Mouse (Mus musculus) urinary bladder, adult 18-20 months (tissue): Measurements from ENCODE around the gene Nwd1.

ENCODE experiments used
- DNase-seq, 2 experiments: peaks; one replicate each; pipeline ENCODE4 v3.0.0; 2022; ENCODE audit warnings: low spot score in 2 of 2, mixed read lengths in 2 of 2

The Nwd1 gene

DNA sequence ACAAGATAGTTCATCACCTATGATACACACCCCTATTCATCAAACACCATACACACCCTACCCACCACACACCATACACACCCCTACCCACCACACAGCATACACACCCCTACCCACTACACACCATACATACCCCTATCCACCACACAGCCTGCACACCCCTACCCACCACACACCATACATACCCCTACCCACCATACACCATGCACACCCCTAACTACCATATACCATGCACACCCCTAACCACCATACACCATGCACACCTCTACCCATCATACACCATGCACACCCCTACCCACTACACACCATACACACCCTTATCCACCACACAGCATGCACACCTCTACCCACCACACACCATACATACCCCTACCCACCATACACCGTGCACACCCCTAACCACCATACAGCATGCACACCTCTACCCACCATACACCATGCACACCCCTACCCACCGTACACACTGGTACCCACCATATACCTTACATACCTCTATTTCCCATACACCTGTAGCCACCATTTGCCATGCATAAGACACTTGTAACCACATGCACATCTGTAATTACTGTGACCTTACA, 51.9 kb downstream of the Nwd1 start:
- DNase-seq, result no peak

DNA sequence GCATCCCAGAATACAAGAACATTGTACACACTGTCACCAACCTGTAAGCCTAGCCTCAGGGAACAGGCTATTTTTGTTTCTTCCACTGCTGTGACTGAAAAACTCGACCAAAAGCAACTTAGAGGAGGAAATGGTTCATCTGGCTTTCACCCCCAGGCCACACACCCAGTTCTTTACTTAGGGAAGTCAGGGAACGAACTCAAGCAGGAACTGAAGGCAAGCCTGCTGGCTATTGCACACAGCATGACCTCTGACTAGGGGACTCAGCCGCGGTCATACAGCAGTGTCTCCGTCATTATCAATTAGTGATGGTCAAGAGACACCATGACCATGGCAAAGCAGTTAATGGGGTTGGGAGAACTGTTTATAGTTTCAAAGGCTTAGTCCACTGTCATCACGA, 66.1 kb downstream of the Nwd1 start:
- no peak for DNase-seq

DNA sequence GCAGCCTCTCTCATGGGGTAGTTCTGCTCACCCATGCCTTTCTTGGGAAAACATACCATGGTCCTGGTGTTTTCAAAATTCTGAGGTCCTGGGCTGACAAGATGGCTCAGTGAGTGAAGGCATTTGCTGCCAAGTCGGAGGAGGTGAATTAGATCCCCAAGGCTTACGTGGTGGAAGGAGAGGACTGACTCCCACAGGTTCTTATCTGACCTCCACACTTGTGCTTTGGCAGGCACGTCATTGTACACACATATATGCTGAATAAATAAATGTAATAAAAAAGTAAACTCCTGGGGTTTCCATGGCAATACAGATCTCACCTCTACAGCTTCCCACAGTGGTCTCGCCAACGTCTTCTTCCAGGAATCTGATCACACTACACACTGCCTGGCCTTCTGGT, 70.1 kb downstream of the Nwd1 start:
- no peak for DNase-seq

DNA sequence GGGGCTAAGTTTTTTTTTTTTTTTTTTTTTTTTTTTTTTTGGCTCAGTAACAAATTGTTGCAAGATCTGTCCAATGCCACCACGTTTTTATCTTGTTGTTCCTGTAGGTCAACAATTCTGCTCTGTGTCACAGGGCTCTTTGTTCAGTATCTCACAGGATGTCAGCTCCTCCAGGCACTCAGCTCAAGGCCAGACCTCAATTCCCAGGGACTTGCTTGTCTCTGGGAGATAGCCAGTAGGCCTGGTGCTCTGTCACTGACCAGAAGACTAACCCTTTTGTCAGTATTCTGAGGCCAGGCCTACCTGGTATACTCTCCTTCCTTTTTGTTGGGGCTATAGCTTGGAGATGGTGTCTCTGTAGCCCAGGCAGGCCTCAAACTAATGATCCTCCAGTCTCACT, 74.0 kb downstream of the Nwd1 start:
- DNase-seq, result no peak

DNA sequence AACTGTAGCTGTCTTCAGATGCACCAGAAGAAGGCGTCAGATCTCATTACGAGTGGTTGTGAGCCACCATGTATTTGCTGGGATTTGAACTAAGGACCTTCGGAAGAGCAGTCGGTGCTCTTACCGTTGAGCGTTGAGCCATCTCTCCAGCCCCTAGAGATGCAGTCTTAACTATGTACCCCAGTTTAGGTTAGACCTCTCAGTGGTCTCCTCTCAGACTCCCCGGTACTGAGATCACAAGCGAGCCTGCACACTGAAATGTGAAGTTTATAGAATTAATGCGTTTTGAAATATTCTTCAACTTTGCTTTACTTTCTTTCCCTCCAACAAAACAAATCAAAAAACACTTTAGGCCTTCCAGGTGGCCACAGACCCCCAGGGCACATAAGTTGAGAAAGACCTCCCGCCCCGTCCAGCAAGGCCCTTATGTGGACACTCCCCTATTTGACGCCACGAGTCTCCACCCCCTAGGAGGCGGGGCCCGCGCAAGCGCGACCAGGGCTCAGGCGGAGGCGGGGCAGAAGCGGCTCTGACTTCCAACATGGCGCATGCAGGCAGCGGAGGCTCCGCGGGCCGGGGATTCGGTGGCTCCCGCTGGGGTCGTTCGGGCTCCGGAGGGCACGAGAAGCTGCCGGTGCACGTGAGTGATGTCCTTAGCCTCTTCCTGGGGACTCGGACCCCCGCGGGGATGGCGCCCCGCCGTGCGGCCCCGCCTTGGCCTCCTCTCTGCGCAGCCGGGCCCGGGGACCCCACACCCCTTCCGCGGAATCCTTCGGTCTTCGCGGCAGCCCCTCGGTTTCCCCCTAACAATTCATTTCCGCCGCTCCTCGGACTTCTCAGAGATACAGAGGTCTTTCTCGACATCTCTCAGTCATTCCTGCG, 76.5 kb downstream of the Nwd1 start, which contains the start of gene Sin3b:
Gene Sin3b, plus strand, starts transcription at position 517 of the 882 bp plus-strand sequence.
- DNase-seq, result peak; percentile 91 to 98

DNA sequence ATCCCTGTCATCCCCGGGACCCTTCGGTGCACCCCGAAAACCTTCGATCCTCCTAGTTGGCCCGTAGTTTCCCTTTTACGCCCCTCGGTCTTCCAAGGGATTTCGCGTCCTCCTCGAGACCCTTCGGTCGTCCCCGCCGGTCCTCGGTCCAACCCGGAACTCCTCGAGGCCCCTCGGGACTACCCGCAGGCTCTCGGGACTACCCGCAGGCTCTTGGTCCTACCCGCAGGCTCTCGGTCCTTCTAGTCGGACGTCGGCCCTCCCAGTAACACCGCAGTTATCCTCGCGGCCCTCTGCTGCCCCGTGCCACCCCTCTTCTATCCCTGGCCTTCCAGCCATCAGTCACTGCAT, 77.1 kb downstream of the Nwd1 start:
- peak in 1 of 2 experiments; percentile 34 for DNase-seq

DNA sequence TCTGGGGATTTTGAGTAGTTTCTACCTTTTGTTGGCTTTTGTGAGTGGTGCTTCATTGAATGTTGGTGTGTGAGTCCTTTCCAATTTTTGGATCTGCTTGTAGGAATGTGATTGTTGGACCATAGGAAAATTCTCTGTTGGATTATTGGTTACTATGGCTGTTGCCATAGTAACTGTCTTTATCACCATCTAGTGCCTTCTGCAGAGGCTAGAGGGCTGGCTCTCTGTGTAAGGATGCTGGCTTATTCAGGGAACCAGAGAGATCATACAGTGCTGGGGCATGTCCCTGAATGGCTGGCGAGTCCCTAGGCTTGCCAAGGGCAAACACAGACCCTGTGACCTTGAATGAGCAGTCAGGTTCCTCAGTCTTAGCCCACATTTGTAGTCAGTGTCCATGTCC, 82.1 kb downstream of the Nwd1 start:
- DNase-seq, result no peak

DNA sequence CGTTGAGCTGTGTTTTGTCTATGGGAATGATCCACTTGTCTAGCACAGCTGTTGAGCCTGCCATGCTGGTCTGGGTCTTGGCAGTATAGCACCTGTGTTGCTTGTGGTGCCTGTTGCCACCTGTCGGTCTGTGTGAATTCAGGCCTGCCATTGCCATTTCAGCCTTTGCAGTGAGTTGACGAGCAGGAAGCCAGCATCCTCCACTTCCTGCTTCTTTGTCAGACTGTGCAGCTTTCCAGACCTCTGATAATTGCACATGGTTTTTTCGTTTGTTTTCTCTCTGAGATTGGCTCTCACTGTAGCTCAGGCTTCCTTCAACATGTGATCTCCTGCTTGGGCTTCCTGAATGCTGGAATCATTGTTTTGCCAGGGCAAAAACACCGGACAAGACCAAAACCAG, 88.5 kb downstream of the Nwd1 start:
- DNase-seq, result no peak

DNA sequence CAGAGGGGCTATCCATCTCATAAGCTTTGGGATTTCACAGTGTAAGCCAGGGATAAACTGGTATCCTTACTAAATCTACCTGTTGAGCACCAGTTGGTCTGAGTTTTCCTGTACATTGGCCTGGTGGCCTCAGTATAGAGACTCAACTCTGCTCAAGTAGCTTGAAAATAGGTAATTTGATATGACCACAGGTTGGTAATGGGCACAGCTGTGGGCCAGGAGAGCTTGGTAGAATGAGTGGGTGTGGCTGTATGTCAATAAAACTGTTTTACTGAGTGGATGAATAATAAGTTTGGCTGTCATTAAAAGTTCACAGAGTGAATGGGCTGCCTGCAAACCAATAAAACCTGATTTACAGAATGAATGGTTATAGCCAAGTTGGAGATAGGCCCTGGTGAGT, 90.4 kb downstream of the Nwd1 start:
- no peak for DNase-seq

DNA sequence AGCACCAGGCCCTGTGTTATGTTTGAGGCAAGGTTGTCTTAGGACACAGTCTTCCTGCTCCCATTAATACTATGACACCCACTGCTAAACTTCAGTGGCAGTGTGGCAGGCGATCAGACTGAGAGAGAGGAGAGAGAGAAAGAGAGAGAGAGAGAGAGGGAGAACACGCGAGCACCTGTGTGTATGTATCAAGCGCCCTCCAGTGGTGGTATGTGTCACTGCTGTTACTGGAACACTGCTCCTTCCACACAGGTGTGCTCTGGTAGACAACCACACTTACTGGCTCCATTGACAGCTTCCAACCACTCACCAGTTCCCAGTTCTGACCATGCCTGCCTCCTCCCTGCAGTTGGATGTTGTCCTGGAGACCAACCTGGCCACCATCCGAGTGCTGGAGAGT, 99.5 kb downstream of the Nwd1 start:
- DNase-seq, result peak in 1 of 2 experiments; percentile 19

DNA sequence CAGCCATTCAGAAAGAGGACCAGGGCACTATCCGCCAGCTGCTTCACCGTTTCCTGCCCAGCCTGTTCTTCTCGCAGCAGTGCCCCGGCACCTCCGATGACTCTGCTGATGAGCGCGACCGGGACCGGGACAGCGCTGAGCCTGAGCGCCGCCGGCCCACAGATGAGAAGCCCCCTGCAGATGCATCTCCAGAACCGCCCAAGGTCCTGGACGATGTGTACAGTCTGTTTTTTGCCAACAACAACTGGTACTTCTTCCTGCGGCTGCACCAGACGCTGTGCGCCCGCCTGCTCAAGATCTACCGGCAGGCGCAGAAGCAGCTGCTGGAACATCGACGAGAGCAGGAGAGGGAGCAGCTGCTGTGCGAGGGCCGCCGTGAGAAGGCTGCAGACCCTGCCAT, 103.3 kb downstream of the Nwd1 start:
- DNase-seq, result no peak

DNA sequence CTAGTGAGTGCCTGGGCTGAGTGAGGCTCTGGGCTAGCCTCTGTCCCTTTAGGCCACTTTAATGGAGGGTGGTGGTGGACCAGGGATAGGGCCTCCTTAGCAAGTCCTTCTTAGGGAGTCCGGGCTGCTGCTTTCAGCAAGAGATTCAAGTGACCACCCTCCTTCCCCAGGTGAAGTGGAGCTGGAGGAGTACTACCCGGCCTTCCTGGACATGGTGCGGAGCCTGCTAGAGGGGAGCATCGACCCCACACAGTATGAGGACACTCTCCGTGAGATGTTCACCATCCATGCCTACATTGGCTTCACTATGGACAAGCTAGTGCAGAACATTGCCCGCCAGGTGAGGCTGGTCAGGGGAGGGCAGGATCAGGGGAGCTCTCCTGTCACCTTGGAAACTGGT, 103.8 kb downstream of the Nwd1 start:
- DNase-seq, result no peak

DNA sequence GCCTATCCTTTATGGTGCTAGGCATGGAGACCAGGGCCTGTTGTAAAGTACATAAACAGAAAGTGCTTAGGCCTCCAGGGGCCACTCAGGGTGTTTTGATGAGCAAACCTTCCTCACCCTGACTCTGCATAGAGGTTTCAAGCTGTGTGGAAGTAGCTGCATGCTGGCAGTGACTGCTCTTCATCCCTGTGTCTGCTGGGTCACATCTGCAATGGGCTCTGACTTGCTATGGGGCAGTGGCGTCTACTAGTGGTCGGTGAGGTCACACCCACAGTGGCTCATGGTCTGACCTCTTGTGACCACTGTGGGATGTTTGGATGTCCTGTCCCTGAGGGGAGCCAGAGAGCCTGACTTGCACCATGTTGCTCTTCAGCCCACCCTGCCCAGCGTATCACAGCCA, 104.6 kb downstream of the Nwd1 start:
- DNase-seq, result no peak

DNA sequence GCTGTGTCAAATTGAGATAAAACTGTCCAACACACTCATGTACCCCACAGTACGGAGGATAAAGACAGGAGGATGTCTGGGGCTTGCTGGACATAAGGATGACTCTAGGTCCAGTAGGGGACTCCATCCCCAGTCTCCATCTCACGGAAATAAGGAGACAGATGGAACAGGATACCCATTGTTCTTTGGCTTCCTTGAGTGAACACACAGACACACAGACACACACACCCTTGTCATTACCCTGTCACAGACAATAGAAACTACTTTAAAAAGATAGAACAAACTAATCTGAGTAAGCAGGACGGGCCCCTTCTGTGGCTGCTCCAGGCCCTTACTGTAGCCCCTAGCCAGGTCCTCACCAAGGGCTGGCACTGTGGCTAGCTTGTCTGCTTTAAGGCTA, 105.8 kb downstream of the Nwd1 start:
- no peak for DNase-seq

DNA sequence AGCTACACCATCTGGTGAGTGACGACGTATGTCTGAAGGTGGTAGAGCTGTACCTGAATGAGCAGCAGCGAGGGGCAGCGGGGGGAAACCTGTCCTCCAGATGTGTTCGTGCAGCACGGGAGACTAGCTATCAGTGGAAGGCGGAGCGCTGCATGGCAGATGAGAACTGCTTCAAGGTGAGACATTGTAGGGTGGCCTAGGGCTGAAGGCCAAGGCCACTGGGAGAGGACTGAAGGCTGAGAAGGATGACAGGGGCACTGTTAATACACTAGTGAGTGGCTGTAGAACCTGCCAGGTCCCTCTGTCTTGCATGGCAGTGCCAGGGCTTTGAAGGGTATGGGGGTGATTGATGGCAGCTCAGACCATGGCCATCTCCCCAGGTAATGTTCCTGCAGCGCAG, 106.7 kb downstream of the Nwd1 start:
- no peak for DNase-seq

DNA sequence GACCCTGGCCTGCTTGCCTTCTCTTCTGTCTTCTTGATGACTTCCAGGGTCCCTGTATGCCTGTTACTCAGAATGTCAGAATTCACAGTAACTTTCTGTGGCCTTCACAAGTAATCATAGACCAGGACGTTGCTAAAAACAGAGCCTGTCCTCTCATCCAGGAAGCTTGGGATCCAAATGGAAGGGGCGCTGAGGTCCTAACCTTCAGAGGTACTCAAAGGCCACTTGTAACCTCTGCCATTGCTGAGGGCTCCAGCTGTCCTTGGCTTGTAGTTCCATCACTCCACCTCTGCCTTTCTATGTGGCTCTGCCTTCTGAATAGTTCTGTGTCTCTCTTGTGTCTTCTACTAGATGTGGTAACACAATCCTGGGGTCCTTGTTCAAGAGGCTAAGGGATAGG, 107.3 kb downstream of the Nwd1 start:
- no peak for DNase-seq

DNA sequence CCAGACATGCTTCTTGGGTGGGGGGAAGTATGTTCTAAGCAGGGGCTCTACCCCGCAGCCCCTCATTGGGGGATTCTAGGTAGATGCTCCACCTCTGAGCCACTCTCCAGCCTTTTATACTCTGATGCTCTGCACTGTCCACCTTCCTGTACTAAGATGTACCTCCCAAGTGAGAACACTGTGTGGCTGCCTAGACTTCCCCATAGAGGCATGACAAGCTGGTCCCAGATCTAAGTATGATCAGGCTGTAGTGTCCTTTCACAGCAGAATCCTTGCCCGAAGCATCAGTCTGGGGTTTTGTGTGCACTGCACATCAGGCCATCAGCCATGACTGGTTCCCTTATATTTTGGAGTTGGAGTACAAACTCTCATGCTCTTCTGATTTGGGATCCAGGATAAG, 109.5 kb downstream of the Nwd1 start:
- no peak for DNase-seq

DNA sequence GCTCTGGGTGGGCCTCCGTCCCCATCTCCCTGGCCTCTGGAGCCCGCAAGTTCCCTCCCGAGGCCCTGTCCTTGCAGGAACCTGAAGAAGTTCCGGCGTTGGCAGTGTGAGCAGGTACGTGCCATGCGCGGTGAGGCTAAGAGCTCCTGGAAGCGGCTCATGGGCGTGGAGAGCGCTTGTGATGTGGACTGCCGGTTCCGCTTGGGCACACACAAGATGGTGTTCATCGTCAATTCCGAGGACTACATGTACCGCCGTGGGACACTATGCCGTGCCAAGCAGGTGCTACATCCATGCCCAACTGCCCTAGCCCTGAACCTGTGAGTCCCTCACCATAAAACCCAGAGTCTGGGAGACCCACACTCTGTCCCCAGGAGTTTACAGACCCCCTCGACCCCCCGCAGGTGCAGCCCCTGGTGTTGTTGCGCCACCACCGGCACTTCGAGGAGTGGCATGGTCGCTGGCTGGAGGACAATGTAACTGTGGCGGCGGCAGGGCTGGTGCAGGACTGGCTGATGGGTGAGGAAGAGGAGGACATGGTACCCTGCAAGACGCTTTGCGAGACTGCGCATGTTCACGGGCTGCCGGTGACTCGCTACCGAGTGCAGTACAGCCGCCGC, 110.4 kb downstream of the Nwd1 start:
- no peak for DNase-seq

DNA sequence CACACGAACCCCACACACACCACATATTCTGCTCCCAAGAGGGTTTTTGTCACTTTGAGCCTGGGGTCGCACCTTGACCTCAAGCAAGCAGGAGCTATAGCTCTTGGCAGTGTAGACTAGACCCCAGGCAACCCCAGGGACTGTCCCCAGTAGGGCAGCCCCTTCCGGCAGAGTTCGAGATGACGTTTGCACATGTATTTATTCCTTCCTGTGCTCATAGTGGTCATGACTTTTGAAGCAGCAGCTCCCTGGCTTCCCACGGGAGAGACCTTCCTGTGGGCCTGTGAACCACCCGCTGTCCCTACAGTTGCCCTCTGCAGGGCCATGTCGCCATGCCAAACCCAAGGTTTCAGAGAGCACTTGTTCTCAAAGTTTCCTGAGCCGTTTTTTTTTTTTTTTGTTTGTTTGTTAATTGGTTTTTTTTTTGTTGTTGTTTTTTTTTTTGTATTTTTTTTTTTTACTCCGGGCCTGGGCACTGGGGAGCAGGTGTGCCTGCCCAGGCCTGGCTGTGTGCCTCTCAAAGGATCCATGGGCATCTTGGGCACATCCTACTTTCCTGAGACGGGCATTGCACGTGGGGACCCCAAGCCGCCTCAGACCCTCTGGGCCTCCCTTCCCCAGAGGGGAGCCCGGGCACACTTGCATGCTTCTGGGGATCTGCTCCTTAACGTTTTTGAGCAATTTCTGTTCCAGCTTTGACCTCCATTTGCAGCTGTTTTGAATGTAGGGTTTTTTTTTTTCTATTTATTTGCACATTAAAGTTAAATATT, 111.1 kb downstream of the Nwd1 start:
- DNase-seq, result no peak

DNA sequence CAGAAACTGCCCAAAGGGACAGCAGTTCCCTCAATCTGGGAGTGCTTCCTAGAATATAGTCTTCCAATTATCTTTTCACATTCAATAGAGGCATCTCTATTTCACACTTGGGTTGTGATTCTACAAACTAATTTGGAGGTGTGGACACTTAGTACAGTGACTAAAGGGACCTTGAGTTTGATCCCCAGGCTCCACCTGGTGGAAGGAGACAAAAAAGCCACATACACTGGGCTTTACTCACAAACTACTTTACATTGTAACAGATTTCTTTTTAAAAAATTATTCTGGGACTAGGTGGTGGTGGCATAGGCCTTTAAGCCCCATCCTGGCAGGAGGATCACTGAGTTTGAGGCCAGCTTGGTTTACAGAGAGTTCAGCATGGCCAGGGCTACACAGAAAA, 111.8 kb downstream of the Nwd1 start:
- DNase-seq, result no peak

DNA sequence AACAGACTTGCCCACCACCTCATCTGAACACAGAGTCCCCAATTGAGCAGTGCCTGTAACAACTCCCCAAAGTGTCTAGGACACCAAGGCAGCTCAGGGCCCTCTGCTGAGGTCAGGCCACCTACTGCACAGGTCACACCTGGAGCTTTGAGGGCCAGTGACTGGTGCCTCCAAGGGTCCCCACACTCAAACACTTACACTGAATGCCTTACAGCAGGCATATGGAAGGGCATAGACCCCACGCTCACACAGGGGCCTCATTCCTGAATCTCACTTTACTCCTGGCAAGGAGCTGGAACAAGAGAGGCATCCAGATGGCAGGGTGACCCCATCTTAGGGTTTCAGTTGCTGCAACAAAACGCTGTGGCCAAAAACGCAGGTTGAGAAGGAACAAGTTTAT, 113.7 kb downstream of the Nwd1 start:
- no peak for DNase-seq

DNA sequence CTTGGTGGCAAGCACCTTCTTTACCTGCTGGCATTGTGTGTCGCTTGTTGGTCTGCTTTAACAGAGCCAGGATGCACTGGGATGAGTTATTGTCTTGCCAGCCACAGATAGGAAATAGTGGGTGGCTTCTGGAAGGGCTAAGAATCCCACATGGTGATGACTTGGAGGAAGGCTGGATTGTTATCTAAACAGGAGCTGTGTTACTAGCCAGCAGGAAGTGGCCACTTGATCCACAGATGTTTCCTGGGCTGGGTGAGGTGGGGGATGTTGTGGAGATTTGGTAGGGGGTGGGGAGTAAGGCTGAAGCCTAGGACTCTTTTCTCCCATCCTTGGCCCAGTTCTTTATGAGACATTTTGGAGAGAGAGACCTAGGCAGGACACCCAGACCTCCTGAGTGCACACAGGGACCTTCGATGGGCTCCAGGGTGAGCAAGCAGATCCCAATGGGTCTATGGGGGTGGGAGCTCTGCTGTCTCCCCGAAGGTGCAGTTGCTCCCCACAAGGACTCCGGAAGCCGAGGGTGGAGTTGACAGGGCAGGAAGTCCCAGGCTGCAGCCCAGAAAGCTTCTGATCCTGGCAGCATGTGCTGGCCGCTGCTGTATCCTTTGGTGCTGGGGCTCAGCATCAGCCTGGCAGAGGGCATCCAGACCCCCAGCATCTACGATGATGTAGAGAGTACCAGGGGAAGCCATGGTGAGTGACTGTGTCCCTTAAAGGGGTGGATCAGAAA, 115.0 kb downstream of the Nwd1 start, which contains the start of gene F2rl3:
Gene F2rl3, plus strand, starts transcription at position 559 of the 730 bp plus-strand sequence.
- DNase-seq, result no peak
